Mouse (Mus musculus) embryonic fibroblast, embryonic 13.5 days (primary cell): ENCODE data around the gene Tspan14.

Experiments used
- CTCF ChIP-seq: IDR thresholded peaks from 2 replicates; pipeline ENCODE4 v1.5.1; 2011; ENCODE audit warnings: mild to moderate bottlenecking, control low read depth, low read length, moderate library complexity, borderline replicate concordance; ENCODE audit not compliant: insufficient read depth
- POLR2A ChIP-seq: IDR thresholded peaks from 2 replicates; pipeline ENCODE4 v1.6.1; 2011; ENCODE audit warnings: low read depth, mild to moderate bottlenecking, control low read depth, low read length, moderate library complexity

- TF ChIP-seq CTCF (no peak), POLR2A (no peak)
Measured at GRCm38 (mm10) chr14:40979723-40980122, 13.1 kb upstream of the Tspan14 start.
